Mouse (Mus musculus) midbrain, embryonic 13.5 days (tissue): Measurements from ENCODE around the gene Cpa2. TPM values are rescaled to one million over a fixed set of nuclear protein-coding genes. Genes with fewer than 3 reads are reported as not detected.

Experiments used
- ATAC-seq: fragments of 200-750 bp; cut with Nextera tagmentation; 2 replicates; pipeline ENCODE4 v1.8.0; 2017; ENCODE audit warnings: mild to moderate bottlenecking, moderate TSS enrichment, moderate library complexity
- H3K27ac ChIP-seq: fragments of 300-500 bp; sonication (generic); 2 replicates; pipeline ENCODE4 v1.5.1; 2015; ENCODE audit warnings: inconsistent platforms, mild to moderate bottlenecking, moderate library complexity
- H3K27me3 ChIP-seq: fragments of 300-500 bp; sonication (generic); 2 replicates; pipeline ENCODE4 v1.6.1; 2015; ENCODE audit warnings: mild to moderate bottlenecking, inconsistent platforms
- H3K36me3 ChIP-seq: fragments of 300-500 bp; sonication (generic); 2 replicates; pipeline ENCODE4 v1.6.1; 2015; ENCODE audit warnings: mild to moderate bottlenecking, inconsistent platforms
- H3K4me1 ChIP-seq: fragments of 300-500 bp; sonication (generic); replicated peaks from 2 replicates; pipeline ENCODE4 v1.6.1; 2015; ENCODE audit warnings: inconsistent platforms
- H3K4me2 ChIP-seq: fragments of 300-500 bp; sonication (generic); replicated peaks from 2 replicates; pipeline ENCODE4 v1.6.1; 2015; ENCODE audit warnings: moderate library complexity, mild to moderate bottlenecking, inconsistent platforms
- H3K4me3 ChIP-seq: fragments of 300-500 bp; sonication (generic); replicated peaks from 2 replicates; pipeline ENCODE4 v1.5.1; 2015; ENCODE audit warnings: mild to moderate bottlenecking, inconsistent platforms
- H3K9ac ChIP-seq: fragments of 300-500 bp; sonication (generic); replicated peaks from 2 replicates; pipeline ENCODE4 v1.6.1; 2015; ENCODE audit warnings: mild to moderate bottlenecking, inconsistent platforms
- H3K9me3 ChIP-seq: fragments of 300-500 bp; sonication (generic); 2 replicates; pipeline ENCODE4 v1.6.1; 2016; ENCODE audit warnings: mild to moderate bottlenecking, inconsistent platforms
- WGBS: fragments of 180-500 bp; shearing (Covaris S2); methylation state at CpG from one replicate; pipeline ENCODE4 v1.1.7; 2015; 5-methylcytosine and 5-hydroxymethylcytosine counted together
- polyA plus RNA-seq: library from polyadenylated mRNA; unstranded; fragments of >200 nt; fragmentation: Nextera tagmentation; extraction: Ambion mirVana; gene quantifications from 2 replicates; pipeline ENCODE4 v1.2.1, GENCODE M21; 2015

Cpa2 gene
- polyA plus RNA-seq, 1 experiment from 2014 or later, result 7.1 TPM

DNA sequence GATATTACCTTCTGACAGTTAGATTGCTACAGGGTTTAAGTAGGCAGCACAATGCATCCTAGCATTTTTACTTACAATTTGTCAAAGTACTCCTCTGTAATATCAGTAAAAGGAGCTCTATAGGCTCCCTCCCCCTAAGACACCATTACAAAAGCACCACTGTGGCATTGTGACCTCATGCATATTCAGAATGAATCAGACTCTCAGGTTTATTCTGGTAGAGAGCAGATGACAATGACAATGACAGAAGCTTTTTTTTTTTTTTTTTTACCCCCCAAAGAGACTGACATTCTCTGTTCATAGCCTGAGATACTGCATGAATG lies 9.8 kb downstream of the Cpa2 start:
- Histone ChIP-seq H3K4me1 (peaks cover 59% of the 10 kb centered on the region), H3K4me2 (no peak overlapping the region)
- ATAC-seq, result no peak

DNA sequence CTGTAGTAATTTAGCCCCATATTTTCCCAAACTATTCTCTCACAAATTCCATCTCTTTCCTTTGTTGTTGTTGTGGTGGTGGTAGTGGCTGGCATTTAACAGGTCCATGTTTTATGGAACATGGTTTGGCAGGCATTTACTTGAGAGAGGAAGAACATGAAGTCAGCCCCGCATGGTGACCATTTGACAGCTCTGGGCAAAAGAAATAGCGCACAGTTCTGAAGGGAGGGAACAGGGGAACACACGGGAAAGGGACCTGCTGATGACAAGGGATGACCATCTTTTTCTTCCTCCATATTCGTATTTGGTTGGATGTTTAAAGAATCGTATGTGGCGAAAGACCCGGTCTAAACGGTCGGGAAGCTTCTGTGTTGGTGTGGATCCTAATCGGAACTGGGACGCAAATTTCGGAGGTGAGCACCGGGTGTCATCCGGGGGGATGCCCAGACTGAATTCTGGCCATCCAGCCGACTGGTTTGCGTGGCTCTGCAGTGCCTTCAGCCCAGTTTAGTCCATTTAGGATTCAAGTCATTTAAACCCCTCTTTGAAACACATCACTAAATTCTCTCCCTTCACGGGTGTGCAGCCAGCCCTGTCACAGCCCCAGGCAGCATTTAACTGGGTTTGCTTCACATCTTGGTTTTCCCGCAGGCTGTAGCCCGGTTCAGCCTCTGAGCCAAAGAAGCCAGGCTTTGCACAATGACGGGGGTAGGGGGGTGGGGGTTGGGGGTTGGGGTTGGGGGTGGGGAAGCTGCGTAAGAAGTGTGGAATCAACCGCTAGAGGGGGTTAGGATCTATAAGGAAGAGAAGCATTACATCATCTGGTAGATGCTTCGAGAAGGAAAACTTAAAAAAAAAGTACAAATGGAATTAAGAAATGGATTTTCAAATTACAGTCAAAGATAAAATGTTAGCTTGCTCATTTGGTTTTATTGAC lies 10.5 kb downstream of the Cpa2 start:
- Histone ChIP-seq H3K9me3 (no peaks in the 10 kb centered on the region), H3K9ac (peak overlapping the region; percentile 64), H3K36me3 (no peaks in the 10 kb centered on the region), H3K4me1 (peaks cover 52% of the 10 kb centered on the region), H3K27ac (peak overlapping the region; percentile 93), H3K27me3 (no peaks in the 10 kb centered on the region), H3K4me3 (peak overlapping the region; percentile 24), H3K4me2 (peak overlapping the region; percentile 52)
- peak; percentile 80 for ATAC-seq
- 13% methylated on average over 23 of the region's 23 CpGs for WGBS

More for the DNA sequence above, 9.8 kb downstream of the Cpa2 start:
- H3K4me3 ChIP-seq, result no peak overlapping the region
- H3K9me3 ChIP-seq, result no peaks in the 10 kb centered on the region
- no peaks in the 10 kb centered on the region for H3K27me3 ChIP-seq
- no peak overlapping the region for H3K9ac ChIP-seq
- H3K36me3 ChIP-seq, result no peaks in the 10 kb centered on the region
- peak overlapping the region; percentile 93 for H3K27ac ChIP-seq

DNA sequence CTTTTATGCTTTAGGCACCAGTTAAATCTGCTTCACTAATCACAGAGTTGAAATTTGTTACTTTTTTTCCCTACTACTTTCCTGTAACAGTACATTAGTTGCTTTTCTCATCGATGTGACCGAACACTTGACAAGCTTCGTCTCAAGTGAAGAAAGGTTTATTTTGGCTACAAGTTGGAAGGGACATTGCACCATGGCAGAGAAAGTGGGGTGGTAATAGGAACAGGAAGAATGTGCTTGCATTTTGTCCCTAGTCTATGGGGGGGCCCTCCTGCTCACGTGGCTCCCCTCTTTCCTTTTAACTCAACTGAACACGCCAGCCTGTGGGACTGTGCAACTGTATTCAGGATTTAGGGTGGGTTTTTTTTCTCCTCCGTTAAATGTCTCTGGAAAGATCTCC lies 11.2 kb downstream of the Cpa2 start:
- 48% methylated on average over 6 of the region's 6 CpGs for WGBS
- Histone ChIP-seq H3K9ac (no peak overlapping the region), H3K27me3 (no peaks in the 10 kb centered on the region), H3K9me3 (no peaks in the 10 kb centered on the region), H3K4me2 (no peak overlapping the region), H3K4me3 (no peak overlapping the region), H3K36me3 (no peaks in the 10 kb centered on the region), H3K27ac (peak overlapping the region; percentile 93), H3K4me1 (peaks cover 48% of the 10 kb centered on the region)
- no peak for ATAC-seq

DNA sequence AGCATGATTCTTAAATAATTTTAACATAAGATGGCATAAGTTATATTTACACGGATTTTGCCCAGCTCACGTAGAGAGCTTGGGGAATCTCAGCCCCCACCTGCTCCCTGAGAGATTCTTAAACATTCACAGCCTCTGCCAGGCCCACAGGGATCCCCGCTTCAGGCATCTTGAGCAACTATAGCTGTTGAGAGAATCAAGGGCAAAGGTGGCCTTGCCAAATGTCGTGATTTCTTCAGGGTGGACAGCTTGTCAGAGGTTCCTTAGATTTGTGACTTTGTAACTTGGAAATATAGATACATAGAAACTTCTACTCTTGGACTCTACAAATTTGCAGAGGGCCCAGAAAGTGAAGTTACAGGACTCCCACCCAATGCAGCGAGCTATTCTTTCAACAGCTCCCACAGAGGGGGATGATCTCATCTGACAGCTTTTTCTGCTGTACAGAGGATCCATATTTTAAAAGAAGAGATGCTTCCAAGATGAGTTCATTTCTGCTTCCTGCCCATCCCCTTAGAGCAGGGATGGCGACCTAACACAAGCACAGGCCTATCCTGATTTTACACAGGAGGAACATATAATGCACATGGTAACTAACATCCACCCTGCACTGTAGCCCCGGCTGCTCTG lies 12.1 kb downstream of the Cpa2 start:
- H3K9me3 ChIP-seq, result no peaks in the 10 kb centered on the region
- peaks cover 39% of the 10 kb centered on the region for H3K4me1 ChIP-seq
- H3K36me3 ChIP-seq, result no peaks in the 10 kb centered on the region
- H3K9ac ChIP-seq, result no peak overlapping the region
- ATAC-seq, result no peak
- 0 out of 2 replicates have a peak overlapping the region, but pooled peaks have one; percentile 14 for H3K27ac ChIP-seq
- WGBS, result 76% methylated on average over 7 of the region's 7 CpGs
- no peaks in the 10 kb centered on the region for H3K27me3 ChIP-seq
- H3K4me3 ChIP-seq, result no peak overlapping the region
- H3K4me2 ChIP-seq, result no peak overlapping the region

DNA sequence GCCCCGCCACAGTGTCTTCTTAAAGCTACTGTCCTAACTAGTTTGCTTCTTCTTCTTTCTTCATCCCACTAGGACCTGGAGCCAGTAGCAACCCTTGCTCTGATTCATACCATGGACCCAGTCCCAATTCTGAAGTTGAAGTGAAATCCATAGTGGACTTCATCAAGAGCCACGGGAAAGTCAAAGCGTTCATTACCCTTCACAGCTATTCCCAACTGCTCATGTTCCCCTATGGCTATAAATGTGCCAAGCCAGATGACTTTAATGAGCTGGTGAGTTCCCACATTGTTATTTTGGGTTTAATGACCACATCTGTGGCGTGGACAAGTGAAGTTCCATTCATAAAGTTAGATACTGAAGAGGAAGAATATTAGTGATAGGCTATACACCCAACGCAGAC lies 12.7 kb downstream of the Cpa2 start:
- Histone ChIP-seq H3K9me3 (no peaks in the 10 kb centered on the region), H3K27ac (no peak overlapping the region), H3K36me3 (no peaks in the 10 kb centered on the region), H3K27me3 (no peaks in the 10 kb centered on the region), H3K9ac (no peak overlapping the region), H3K4me2 (no peak overlapping the region), H3K4me1 (peaks cover 34% of the 10 kb centered on the region), H3K4me3 (no peak overlapping the region)
- ATAC-seq, result no peak
- 92% methylated on average over 5 of the region's 5 CpGs for WGBS

DNA sequence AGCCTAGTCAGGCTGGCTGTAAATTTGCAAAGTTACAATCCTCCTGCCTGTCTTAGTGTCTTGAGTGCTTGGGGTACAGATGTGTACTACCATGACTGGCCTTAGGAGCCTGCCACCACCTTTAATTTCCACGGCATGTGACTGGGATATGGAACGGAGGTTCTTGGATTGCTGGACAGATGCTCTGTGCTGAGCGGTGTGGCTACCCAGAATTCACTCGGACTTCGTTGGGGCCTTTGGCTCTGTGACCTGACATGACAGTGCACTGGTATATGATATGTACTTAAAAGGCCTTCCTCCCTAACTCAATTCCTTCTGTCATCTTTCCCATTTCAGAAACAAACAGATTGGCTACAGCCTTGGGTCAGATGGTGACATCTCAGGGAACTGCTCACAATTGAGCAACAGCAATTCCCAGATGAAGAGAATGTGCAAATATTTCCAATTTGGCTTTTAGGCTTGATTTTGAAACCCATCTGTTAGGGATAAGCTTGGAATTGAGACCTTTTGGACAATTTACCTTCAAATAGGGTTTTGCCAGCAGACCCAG lies 13.3 kb downstream of the Cpa2 start:
- 95% methylated on average over 5 of the region's 5 CpGs for WGBS
- H3K4me2 ChIP-seq, result no peak overlapping the region
- H3K36me3 ChIP-seq, result no peaks in the 10 kb centered on the region
- ATAC-seq, result no peak
- no peak overlapping the region for H3K4me3 ChIP-seq
- H3K9me3 ChIP-seq, result no peaks in the 10 kb centered on the region
- H3K27me3 ChIP-seq, result no peaks in the 10 kb centered on the region
- H3K4me1 ChIP-seq, result peaks cover 28% of the 10 kb centered on the region
- H3K9ac ChIP-seq, result no peak overlapping the region
- no peak overlapping the region for H3K27ac ChIP-seq

DNA sequence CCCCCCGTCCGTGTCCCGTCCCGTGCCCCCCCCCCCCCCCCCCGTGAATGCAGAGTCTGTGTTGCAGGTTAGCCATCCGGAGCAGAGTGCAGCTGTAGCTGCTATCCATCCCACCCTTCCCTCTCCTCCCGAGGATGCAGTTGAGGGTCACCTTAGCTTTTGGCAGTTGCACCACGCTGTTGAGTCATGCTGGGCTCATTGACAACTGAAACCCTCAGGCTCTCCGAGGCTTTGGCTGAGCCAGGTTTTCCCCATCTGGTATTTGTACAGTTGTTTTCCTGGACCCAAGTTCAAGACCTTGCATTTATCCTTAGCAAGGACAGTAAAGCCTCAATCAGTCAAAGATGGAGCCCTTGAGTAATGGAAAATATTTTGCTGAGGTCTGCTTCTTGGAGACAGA lies 14.7 kb downstream of the Cpa2 start:
- H3K4me2 ChIP-seq, result no peak overlapping the region
- WGBS, result 18% methylated on average over 4 of the region's 9 CpGs
- H3K4me3 ChIP-seq, result no peak overlapping the region
- no peaks in the 10 kb centered on the region for H3K27me3 ChIP-seq
- H3K36me3 ChIP-seq, result no peaks in the 10 kb centered on the region
- no peak overlapping the region for H3K9ac ChIP-seq
- no peak overlapping the region for H3K27ac ChIP-seq
- H3K9me3 ChIP-seq, result no peaks in the 10 kb centered on the region
- peaks cover 26% of the 10 kb centered on the region for H3K4me1 ChIP-seq
- ATAC-seq, result no peak

DNA sequence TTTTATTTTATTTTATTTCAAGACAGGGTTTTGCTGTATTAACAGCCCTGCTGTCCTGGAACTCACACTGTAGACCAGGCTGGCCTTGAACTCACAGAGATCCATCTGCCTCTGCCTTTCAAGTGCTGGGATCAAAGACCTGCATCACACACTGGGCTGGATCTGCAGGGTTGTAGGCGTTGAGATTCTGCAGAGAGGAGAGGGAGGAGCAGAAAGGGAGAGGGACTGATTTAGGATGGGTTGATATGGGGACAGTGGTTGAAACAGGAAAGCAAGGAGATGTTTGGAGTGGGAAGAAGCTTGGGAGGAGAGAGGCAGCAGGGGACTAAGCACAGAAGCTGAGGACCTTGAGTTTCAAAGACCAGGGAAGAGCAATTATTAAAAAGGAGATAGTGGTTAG lies 18.3 kb downstream of the Cpa2 start:
- ATAC-seq, result no peak
- no peaks in the 10 kb centered on the region for H3K9me3 ChIP-seq
- no peak overlapping the region for H3K4me3 ChIP-seq
- no peak overlapping the region for H3K9ac ChIP-seq
- no peak overlapping the region for H3K27ac ChIP-seq
- WGBS, result 50% methylated on average over 1 of the region's 1 CpGs
- no peak overlapping the region for H3K4me2 ChIP-seq
- no peaks in the 10 kb centered on the region for H3K4me1 ChIP-seq
- no peaks in the 10 kb centered on the region for H3K36me3 ChIP-seq
- H3K27me3 ChIP-seq, result no peaks in the 10 kb centered on the region

DNA sequence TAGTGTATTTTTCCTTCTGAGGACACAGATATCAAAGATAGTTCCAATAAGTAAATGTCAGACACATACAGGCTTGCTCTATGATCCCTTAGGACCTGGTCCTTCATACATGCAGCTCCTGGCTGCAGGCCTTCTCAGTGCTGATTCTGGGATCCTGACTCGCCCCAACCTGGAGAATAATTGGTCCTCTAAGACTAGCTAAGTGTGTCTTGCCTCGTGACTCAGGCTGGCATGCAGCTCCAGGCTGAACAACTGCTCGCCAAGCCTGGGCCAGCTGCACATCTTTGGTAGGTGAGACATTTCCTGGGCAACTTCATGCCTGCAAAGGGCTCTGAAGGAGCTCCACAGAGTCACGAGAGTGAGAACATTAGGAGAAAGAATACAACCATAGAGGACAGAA lies 20.8 kb downstream of the Cpa2 start:
- Histone ChIP-seq H3K4me2 (no peak overlapping the region), H3K27ac (no peak overlapping the region), H3K9ac (no peak overlapping the region), H3K36me3 (no peaks in the 10 kb centered on the region), H3K4me3 (no peak overlapping the region), H3K27me3 (no peaks in the 10 kb centered on the region), H3K4me1 (no peaks in the 10 kb centered on the region), H3K9me3 (no peaks in the 10 kb centered on the region)
- WGBS, result 79% methylated on average over 4 of the region's 4 CpGs
- no peak for ATAC-seq

DNA sequence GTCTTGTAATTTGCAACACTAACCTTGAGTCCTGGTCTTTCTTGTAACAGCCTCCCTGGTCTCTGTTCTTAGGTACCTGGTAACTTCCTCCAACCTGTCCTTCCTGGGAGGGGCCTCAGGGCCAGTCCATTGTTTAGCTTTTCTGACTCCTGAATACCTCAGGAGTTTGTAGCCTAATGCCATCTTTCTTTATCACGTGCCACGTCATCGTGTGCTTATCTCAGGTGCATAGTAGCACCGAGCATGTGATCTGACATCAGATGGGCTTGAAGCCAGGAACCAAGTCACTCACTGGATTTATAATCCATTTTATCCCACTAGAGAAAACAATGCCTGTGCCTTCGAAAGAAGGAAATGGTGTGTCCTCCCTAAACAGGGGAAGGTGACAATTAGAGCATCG lies 22.2 kb downstream of the Cpa2 start:
- no peaks in the 10 kb centered on the region for H3K9me3 ChIP-seq
- no peak overlapping the region for H3K9ac ChIP-seq
- 90% methylated on average over 6 of the region's 6 CpGs for WGBS
- no peaks in the 10 kb centered on the region for H3K4me1 ChIP-seq
- no peak overlapping the region for H3K4me2 ChIP-seq
- no peaks in the 10 kb centered on the region for H3K36me3 ChIP-seq
- no peak overlapping the region for H3K27ac ChIP-seq
- H3K27me3 ChIP-seq, result no peaks in the 10 kb centered on the region
- H3K4me3 ChIP-seq, result no peak overlapping the region
- no peak for ATAC-seq

DNA sequence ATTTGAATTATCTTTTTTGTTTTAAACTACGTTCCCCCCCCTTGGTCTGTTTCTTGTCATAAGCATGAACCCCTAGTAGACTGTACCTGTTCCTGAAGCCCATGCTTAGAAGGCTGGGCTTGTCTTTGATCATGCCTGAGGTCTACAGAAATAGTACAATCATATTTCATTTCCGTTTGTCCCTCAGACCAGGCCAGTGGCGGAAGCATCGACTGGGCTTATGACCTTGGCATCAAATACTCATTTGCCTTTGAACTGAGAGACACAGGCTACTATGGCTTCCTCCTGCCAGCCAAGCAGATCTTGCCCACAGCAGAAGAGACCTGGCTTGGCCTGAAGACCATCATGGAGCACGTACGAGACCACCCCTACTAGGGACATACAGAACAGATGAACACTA lies 22.7 kb downstream of the Cpa2 start:
- no peaks in the 10 kb centered on the region for H3K36me3 ChIP-seq
- H3K4me1 ChIP-seq, result no peaks in the 10 kb centered on the region
- no peaks in the 10 kb centered on the region for H3K27me3 ChIP-seq
- no peak for ATAC-seq
- 92% methylated on average over 6 of the region's 6 CpGs for WGBS
- H3K9ac ChIP-seq, result no peak overlapping the region
- no peak overlapping the region for H3K27ac ChIP-seq
- H3K4me3 ChIP-seq, result no peak overlapping the region
- no peak overlapping the region for H3K4me2 ChIP-seq
- no peaks in the 10 kb centered on the region for H3K9me3 ChIP-seq

DNA sequence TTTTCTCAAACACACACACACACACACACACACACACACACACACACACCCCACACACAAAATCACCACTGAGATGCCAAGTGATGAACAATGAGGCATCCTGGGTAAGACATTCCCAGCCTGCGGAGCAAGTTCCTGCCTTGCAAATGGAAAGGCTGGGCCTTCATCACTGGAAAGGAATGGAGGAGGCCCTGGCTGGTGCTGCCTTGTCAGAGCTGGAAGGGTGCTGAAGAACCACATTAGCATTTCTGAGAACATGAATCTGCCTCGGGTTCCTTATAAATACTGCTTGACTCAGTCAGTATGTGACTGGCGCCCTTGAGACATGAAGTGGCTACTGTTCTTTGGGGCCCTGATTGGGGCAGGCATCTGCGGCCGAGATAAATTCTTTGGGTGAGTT lies 26.7 kb downstream of the Cpa2 start, which contains the start of gene Cpa4:
Cpa4 (plus strand) TSS at position 301 of the 400 bp plus-strand sequence.
- H3K36me3 ChIP-seq, result no peaks in the 10 kb centered on the region
- no peak within 1 kb of the TSS for H3K4me3 ChIP-seq
- no peak within 1 kb of the TSS for H3K9ac ChIP-seq
- H3K4me1 ChIP-seq, result peaks cover 10% of the 10 kb centered on the region
- H3K9me3 ChIP-seq, result no peaks in the 10 kb centered on the region
- no peak for ATAC-seq
- 79% methylated on average over 5 of the region's 5 CpGs for WGBS
- no peak within 1 kb of the TSS for H3K4me2 ChIP-seq
- H3K27me3 ChIP-seq, result no peaks in the 10 kb centered on the region
- no peak within 1 kb of the TSS for H3K27ac ChIP-seq
